Mouse (Mus musculus) heart, embryonic 16.5 days (tissue): ENCODE results near the gene Pou2f1. TPM values are rescaled to one million over a fixed set of nuclear protein-coding genes. Genes with fewer than 3 reads are reported as not detected.

Experiments
- ATAC-seq: fragments of 200-750 bp; cut with Nextera tagmentation; replicated peaks from 2 replicates; pipeline ENCODE4 v1.8.0; 2017; ENCODE audit warnings: moderate number of reproducible peaks; ENCODE audit not compliant: insufficient read depth, low FRiP score; ENCODE audit errors: extremely low read depth
- H3K27ac ChIP-seq: fragments of 300-500 bp; sonication (generic); 2 replicates; pipeline ENCODE4 v1.5.1; 2014; ENCODE audit warnings: mild to moderate bottlenecking, low read length, control low read depth, moderate library complexity
- H3K27me3 ChIP-seq: fragments of 300-500 bp; sonication (generic); 2 replicates; pipeline ENCODE4 v1.6.1; 2014; ENCODE audit warnings: low read length, mixed read lengths; ENCODE audit not compliant: control insufficient read depth, insufficient read depth
- H3K36me3 ChIP-seq: fragments of 300-500 bp; sonication (generic); 2 replicates; pipeline ENCODE4 v1.6.1; 2014; ENCODE audit not compliant: control insufficient read depth, insufficient read depth
- H3K4me1 ChIP-seq: fragments of 300-500 bp; sonication (generic); 2 replicates; pipeline ENCODE4 v1.6.1; 2014; ENCODE audit warnings: low read length, mixed read lengths; ENCODE audit not compliant: control insufficient read depth, insufficient read depth
- H3K4me2 ChIP-seq: fragments of 300-500 bp; sonication (generic); 2 replicates; pipeline ENCODE4 v1.6.1; 2014; ENCODE audit warnings: low read depth, mild to moderate bottlenecking, control low read depth, low read length
- H3K4me3 ChIP-seq: fragments of 300-500 bp; sonication (generic); 2 replicates; pipeline ENCODE4 v1.5.1; 2014; ENCODE audit warnings: mild to moderate bottlenecking, control low read depth, low read length
- H3K9ac ChIP-seq: fragments of 300-500 bp; sonication (generic); 2 replicates; pipeline ENCODE4 v1.6.1; 2014; ENCODE audit warnings: low read length, control low read depth
- H3K9me3 ChIP-seq: fragments of 300-500 bp; sonication (generic); replicated peaks from 2 replicates; pipeline ENCODE4 v1.6.1; 2016; ENCODE audit warnings: low read length; ENCODE audit not compliant: control insufficient read depth
- WGBS: fragments of 180-500 bp; shearing (Covaris S2); extraction: QIAGEN DNeasy Blood & Tissue Kit; methylation state at CpG from one replicate; pipeline ENCODE4 v1.1.7; 2014; 5-methylcytosine and 5-hydroxymethylcytosine counted together
- polyA plus RNA-seq: library from polyadenylated mRNA; unstranded; fragments of >200 nt; fragmentation: Nextera tagmentation; extraction: Ambion mirVana; gene quantifications from 2 replicates; pipeline ENCODE4 v1.2.1, GENCODE M21; 2015

The Pou2f1 gene
- polyA plus RNA-seq, 1 experiment from 2014 or later: 8.5 TPM

DNA sequence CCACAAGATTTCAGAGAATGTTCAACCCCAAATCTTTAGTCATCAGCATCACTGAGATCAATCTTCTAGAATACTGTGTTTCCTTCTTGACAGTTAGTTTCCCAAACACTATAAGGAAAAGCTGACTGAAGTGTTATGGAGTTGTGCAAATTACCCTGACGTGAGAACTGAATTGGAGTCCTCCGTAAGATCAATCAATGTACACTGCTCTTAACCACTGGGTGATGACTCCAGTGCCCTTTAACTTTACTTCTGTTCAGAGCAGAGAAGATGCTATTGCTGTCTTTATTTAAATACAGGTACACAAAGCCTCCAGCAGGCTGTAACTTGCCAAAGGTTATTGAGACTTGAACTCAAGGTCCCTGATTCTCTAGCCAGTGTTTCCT lies 88.1 kb downstream of the Pou2f1 start:
- Histone ChIP-seq H3K4me1 (peaks cover 1% of the 10 kb centered on the region), H3K9ac (no peak overlapping the region), H3K4me3 (no peak overlapping the region), H3K36me3 (peaks cover 12% of the 10 kb centered on the region), H3K9me3 (peaks cover 2% of the 10 kb centered on the region; the same call in 1 of the 2 replicates), H3K27ac (no peak overlapping the region), H3K27me3 (no peaks in the 10 kb centered on the region), H3K4me2 (no peak overlapping the region)
- 93% methylated on average over 2 of the region's 2 CpGs for WGBS
- ATAC-seq: no peak

DNA sequence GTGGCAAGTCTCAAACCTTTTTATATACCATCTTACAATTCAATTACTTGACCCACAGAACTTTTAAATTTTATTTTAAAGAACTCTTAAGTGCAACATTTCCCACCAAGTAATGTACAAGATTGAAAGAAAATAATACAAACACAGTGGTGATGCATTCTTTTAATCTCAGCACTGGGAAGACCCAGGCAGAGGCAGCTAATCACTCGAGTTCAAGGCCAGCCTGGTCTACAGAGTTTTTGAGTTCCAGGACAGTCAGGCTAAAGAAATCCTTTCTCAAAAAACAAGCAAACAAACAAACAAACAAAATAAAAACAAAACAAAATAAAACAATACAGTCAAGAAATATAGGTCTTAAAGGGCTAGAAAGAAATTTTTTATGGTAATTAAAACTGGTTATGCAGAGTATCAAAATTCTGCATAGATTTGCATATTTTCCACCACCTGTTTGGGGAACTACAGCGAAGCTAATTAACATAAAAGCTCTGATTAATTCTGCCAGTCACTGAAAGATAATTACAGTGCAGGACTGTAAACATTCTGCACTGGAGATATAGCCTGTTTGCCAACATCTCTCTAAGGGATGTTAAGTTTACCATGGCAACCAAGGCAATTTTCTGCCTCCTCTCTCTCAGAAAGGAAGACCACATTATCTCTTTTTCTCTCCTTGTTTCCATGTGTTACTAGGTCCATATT lies 88.6 kb downstream of the Pou2f1 start:
- no peak for ATAC-seq
- H3K36me3 ChIP-seq: peaks cover 13% of the 10 kb centered on the region
- WGBS: 86% methylated on average over 2 of the region's 2 CpGs
- H3K4me3 ChIP-seq: no peak overlapping the region
- H3K9me3 ChIP-seq: peaks cover 2% of the 10 kb centered on the region; the same call in 1 of the 2 replicates
- H3K9ac ChIP-seq: no peak overlapping the region
- no peak overlapping the region for H3K27ac ChIP-seq
- no peaks in the 10 kb centered on the region for H3K4me1 ChIP-seq
- H3K4me2 ChIP-seq: no peak overlapping the region
- no peaks in the 10 kb centered on the region for H3K27me3 ChIP-seq

DNA sequence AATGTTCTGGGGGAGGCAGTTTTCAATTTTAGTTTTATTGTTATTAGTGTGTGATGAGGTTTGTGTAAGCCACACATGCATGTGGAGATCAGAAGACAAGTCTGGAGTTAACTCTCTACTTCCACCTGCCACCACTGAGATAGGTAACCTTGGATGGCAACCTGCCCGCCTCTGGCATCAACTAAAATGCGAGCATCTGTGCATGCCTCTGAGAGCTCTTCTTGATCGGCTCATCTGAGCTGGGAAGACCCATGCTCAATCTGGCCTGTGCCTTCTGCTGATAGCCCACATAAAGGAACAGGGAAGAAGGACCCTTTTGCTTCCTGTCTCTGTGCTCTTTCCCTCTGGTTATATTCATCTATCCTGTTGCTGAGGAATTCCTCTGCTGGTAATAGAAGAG lies 93.0 kb downstream of the Pou2f1 start:
- 94% methylated on average over 3 of the region's 3 CpGs for WGBS
- Histone ChIP-seq H3K4me1 (no peaks in the 10 kb centered on the region), H3K4me2 (no peak overlapping the region), H3K4me3 (no peak overlapping the region), H3K9me3 (no peaks in the 10 kb centered on the region), H3K27ac (no peak overlapping the region), H3K9ac (no peak overlapping the region), H3K27me3 (no peaks in the 10 kb centered on the region), H3K36me3 (peaks cover 15% of the 10 kb centered on the region)
- ATAC-seq: no peak

DNA sequence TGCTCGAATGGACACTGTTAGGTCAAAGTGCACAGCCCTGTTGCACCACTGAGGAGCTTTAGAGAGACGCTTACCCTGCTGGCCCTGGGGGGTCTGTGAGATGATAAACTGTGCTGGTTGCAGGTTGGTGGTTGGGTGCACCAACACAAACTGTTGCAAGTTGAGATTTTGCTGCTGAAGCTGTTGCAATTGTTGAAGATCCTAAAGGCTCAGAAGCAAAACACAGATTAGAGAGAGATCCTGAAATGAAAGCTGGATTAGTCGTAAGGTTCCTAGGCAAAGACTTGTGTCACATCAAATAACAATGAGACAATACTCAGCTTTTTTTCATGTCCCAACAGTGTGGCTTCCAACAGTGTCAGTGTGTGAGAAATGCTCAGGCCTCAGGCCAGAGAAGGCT lies 93.7 kb downstream of the Pou2f1 start:
- H3K4me2 ChIP-seq: no peak overlapping the region
- H3K27me3 ChIP-seq: no peaks in the 10 kb centered on the region
- H3K4me1 ChIP-seq: no peaks in the 10 kb centered on the region
- H3K27ac ChIP-seq: no peak overlapping the region
- H3K9ac ChIP-seq: no peak overlapping the region
- ATAC-seq: no peak
- H3K9me3 ChIP-seq: no peaks in the 10 kb centered on the region
- no peak overlapping the region for H3K4me3 ChIP-seq
- 87% methylated on average over 3 of the region's 3 CpGs for WGBS
- peaks cover 15% of the 10 kb centered on the region for H3K36me3 ChIP-seq

DNA sequence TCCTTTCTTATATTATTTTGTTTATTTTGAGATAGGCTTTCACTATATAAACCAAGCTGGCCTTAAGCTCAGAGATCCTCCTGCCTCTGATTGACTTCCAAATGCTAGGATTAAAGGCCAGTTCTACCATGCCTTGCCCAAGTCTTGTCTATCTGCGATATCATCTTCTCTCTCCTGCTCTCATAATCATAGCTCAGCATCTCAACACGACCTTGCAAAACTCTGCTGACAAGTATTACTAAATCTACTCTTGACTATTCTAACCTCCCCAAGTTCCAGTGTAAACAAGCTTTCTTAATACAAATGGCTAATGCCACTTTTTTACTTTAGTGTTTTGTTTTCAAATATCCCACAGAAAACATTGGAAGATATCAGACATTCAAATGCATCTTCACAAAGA lies 94.3 kb downstream of the Pou2f1 start:
- H3K4me1 ChIP-seq: no peaks in the 10 kb centered on the region
- no peak overlapping the region for H3K27ac ChIP-seq
- no peak overlapping the region for H3K4me2 ChIP-seq
- H3K4me3 ChIP-seq: no peak overlapping the region
- no peaks in the 10 kb centered on the region for H3K9me3 ChIP-seq
- 88% methylated on average over 2 of the region's 2 CpGs for WGBS
- H3K9ac ChIP-seq: no peak overlapping the region
- ATAC-seq: no peak
- no peaks in the 10 kb centered on the region for H3K27me3 ChIP-seq
- H3K36me3 ChIP-seq: peaks cover 15% of the 10 kb centered on the region

DNA sequence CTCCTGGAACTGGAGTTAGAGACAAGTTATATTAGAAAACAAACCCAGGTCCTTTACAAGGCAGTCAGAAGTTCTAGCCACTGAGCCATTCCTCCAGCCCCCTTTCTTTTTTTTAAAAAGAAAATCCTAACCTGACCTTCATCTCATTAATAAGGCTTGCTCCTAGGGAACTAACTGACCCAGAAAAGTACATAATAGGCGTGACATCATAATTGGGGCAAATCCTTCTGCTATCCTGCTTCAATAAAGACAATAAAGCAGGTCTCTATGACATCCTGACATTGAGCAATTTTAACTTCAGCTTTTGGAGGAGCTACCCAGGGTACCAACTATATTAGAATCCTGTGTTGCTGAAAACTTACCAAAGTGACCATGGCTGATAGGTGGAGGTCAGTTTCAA lies 98.9 kb downstream of the Pou2f1 start:
- Histone ChIP-seq H3K36me3 (peaks cover 21% of the 10 kb centered on the region), H3K9me3 (no peaks in the 10 kb centered on the region), H3K9ac (no peak overlapping the region), H3K4me3 (no peak overlapping the region), H3K4me2 (no peak overlapping the region), H3K27ac (no peak overlapping the region), H3K4me1 (no peaks in the 10 kb centered on the region), H3K27me3 (no peaks in the 10 kb centered on the region)
- ATAC-seq: no peak
- 95% methylated on average over 1 of the region's 1 CpGs for WGBS

DNA sequence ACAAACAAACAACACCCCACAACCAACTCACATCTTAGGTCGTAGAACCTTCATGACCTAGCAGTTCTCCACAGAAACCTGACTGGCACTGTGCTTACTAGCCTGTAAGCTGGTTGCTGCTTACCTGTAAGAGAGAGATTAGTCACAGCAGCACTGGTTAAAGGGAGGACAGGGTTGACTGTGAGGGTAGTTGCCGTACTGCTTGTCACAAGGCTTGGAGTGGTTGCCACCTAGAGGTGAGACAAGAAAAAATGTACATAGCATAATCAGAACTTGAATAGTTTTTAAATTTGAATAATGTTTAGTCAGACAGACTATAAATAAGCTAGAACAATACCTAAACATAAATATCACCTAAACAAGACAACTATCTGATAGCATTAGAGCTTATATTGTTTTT lies 110.8 kb downstream of the Pou2f1 start:
- Histone ChIP-seq H3K27me3 (no peaks in the 10 kb centered on the region), H3K4me3 (no peak overlapping the region), H3K4me1 (no peaks in the 10 kb centered on the region), H3K9me3 (no peaks in the 10 kb centered on the region; the same call in 1 of the 2 replicates), H3K9ac (no peak overlapping the region), H3K36me3 (peaks cover 35% of the 10 kb centered on the region), H3K4me2 (no peak overlapping the region), H3K27ac (no peak overlapping the region)
- no peak for ATAC-seq
- WGBS: 82% methylated on average over 2 of the region's 2 CpGs

DNA sequence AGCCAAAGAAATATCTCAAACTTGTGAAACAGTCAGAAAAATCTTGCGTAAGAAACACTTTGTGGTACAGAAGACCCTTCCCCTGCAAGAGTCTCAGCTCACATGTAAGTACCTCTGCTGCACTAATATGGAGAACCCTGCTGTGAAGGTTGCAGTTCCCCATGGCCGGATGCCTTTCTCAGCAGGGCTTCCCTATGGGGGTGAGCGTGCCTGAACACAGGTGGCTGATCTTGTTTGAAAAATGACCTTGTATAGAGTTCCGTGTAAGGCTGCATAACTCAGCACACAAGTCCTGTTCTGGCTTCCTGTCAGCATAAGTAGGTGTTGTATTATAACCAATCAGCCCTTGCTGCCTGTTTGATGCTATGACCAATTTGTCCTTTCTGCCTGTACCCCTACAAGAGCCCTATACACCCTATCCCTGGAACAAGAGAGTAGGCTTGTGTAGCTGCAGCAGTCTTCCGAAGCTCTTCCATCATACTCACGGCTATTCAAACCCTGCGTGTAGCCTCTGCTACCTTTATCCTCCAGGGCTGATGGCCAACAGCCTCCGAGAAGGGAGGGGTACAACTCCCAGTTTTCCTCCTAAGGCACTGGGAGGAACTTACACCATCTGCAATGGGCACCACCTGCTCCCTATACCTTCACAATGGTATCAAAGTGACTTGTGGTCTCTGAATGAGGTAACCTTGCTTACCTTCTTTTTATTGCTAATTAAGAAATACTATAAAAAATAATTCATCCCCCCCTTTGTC lies 120.2 kb downstream of the Pou2f1 start:
- no peak for ATAC-seq
- 69% methylated on average over 8 of the region's 8 CpGs for WGBS

DNA sequence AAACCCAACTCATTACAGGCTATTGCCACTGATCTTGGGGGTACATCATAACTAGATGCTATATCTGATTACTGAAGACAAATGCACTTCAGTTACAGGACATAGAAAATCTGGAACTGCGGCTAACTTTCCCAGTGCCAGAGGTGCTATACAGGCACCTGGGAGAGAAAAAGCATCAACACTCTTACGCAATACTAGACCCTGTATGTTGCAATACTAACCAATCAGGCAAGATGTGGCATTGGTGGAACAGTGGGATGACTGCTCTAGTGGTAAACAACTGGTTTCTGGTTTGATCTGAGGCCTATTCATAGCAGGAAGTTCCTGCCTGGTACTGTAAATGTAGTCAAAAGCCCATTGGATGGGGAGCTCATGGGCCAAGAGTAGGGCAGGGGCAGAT lies 123.7 kb downstream of the Pou2f1 start:
- 98% methylated on average over 2 of the region's 2 CpGs for WGBS
- Histone ChIP-seq H3K27ac (no peak overlapping the region), H3K36me3 (peaks cover 19% of the 10 kb centered on the region)

More for the DNA sequence above, 120.2 kb downstream of the Pou2f1 start:
- H3K9me3 ChIP-seq: no peaks in the 10 kb centered on the region
- no peaks in the 10 kb centered on the region for H3K27me3 ChIP-seq
- no peak overlapping the region for H3K4me3 ChIP-seq
- no peak overlapping the region for H3K27ac ChIP-seq
- no peaks in the 10 kb centered on the region for H3K4me1 ChIP-seq
- H3K4me2 ChIP-seq: no peak overlapping the region
- H3K9ac ChIP-seq: no peak overlapping the region
- peaks cover 17% of the 10 kb centered on the region for H3K36me3 ChIP-seq

More for the DNA sequence above, 123.7 kb downstream of the Pou2f1 start:
- no peak overlapping the region for H3K4me2 ChIP-seq
- ATAC-seq: no peak
- H3K27me3 ChIP-seq: no peaks in the 10 kb centered on the region
- no peak overlapping the region for H3K9ac ChIP-seq
- H3K9me3 ChIP-seq: no peaks in the 10 kb centered on the region
- no peak overlapping the region for H3K4me3 ChIP-seq
- no peaks in the 10 kb centered on the region for H3K4me1 ChIP-seq
